Mouse (Mus musculus) lung, postnatal 0 days (tissue): ENCODE measurements at regions not wholly inside any gene's neighbourhood (a gene's known extent, or its start where the extent isn't known, plus 50 kb on each side); places are given as distances from the start of the nearest gene placed in this dataset.
A peak's percentile ranks its signal among the peaks of the same experiment; 100 is the strongest.

Source experiments
- ATAC-seq: fragments of 200-750 bp; cut with Nextera tagmentation; 2 replicates; pipeline ENCODE4 v1.8.0; 2017; ENCODE audit warnings: moderate library complexity
- DNase-seq: peaks from one replicate; pipeline ENCODE4 v3.0.0-alpha.2; 2016; ENCODE audit warnings: low spot score
- H3K27ac ChIP-seq: fragments of 300-500 bp; sonication (generic); 2 replicates; pipeline ENCODE4 v1.5.1; 2014; ENCODE audit warnings: antibody characterized with exemption, mild to moderate bottlenecking, low read length, mixed read lengths
- H3K27me3 ChIP-seq: fragments of 300-500 bp; sonication (generic); replicated peaks from 2 replicates; pipeline ENCODE4 v1.6.1; 2014; ENCODE audit warnings: low read length, mixed read lengths; ENCODE audit not compliant: insufficient read depth
- H3K36me3 ChIP-seq: fragments of 300-500 bp; sonication (generic); 2 replicates; pipeline ENCODE4 v1.6.1; 2014; ENCODE audit warnings: low read length, mixed read lengths; ENCODE audit not compliant: insufficient read depth
- H3K4me1 ChIP-seq: fragments of 300-500 bp; sonication (generic); 2 replicates; pipeline ENCODE4 v1.6.1; 2014; ENCODE audit warnings: antibody characterized with exemption, low read depth, low read length, mixed read lengths; ENCODE audit not compliant: insufficient read depth
- H3K4me2 ChIP-seq: fragments of 300-500 bp; sonication (generic); replicated peaks from 2 replicates; pipeline ENCODE4 v1.6.1; 2014; ENCODE audit warnings: low read depth, mild to moderate bottlenecking, low read length, moderate library complexity, mixed read lengths
- H3K4me3 ChIP-seq: fragments of 300-500 bp; sonication (generic); 2 replicates; pipeline ENCODE4 v1.5.1; 2014; ENCODE audit warnings: low read depth, low read length
- H3K9ac ChIP-seq: fragments of 300-500 bp; sonication (generic); replicated peaks from 2 replicates; pipeline ENCODE4 v1.6.1; 2014; ENCODE audit warnings: low read depth, mild to moderate bottlenecking
- H3K9me3 ChIP-seq: fragments of 300-500 bp; sonication (generic); 2 replicates; pipeline ENCODE4 v1.6.1; 2016; ENCODE audit warnings: low read length, mixed read lengths
- CTCF ChIP-seq: IDR thresholded peaks from 2 replicates; pipeline ENCODE4 v1.5.1; 2016; ENCODE audit warnings: antibody characterized with exemption, mild to moderate bottlenecking
- EP300 ChIP-seq: IDR thresholded peaks from 2 replicates; pipeline ENCODE4 v1.6.1; 2016; ENCODE audit warnings: antibody characterized with exemption, mild to moderate bottlenecking, control low read depth
- WGBS: fragments of 180-500 bp; shearing (Covaris S2); extraction: QIAGEN DNeasy Blood & Tissue Kit; methylation state at CpG from one replicate; pipeline ENCODE4 v1.1.7; 2014; 5-methylcytosine and 5-hydroxymethylcytosine counted together

GRCm38 (mm10) chr2:75517096-75517495 lies 142.0 kb upstream of the Hnrnpa3 start:
- 77% methylated on average over 3 of the region's 3 CpGs for WGBS
- no peak for DNase-seq

GRCm38 (mm10) chr2:75518607-75519006 lies 140.5 kb upstream of the Hnrnpa3 start:
- H3K4me3 ChIP-seq, result no peak overlapping the region
- H3K9ac ChIP-seq, result no peak overlapping the region
- 69% methylated on average over 1 of the region's 1 CpGs for WGBS
- ATAC-seq (no peak), DNase-seq (no peak)
- H3K27ac ChIP-seq, result no peak overlapping the region
- H3K36me3 ChIP-seq, result no peaks in the 10 kb centered on the region
- H3K4me2 ChIP-seq, result no peak overlapping the region
- no peaks in the 10 kb centered on the region for H3K27me3 ChIP-seq
- H3K9me3 ChIP-seq, result no peaks in the 10 kb centered on the region
- TF ChIP-seq EP300, result no peak
- TF ChIP-seq CTCF, result no peak
- H3K4me1 ChIP-seq, result no peaks in the 10 kb centered on the region

More at GRCm38 (mm10) chr2:75517096-75517495, 142.0 kb upstream of the Hnrnpa3 start:
- no peaks in the 10 kb centered on the region for H3K36me3 ChIP-seq
- H3K9me3 ChIP-seq, result no peaks in the 10 kb centered on the region
- H3K27me3 ChIP-seq, result no peaks in the 10 kb centered on the region
- ATAC-seq, result no peak
- no peaks in the 10 kb centered on the region for H3K4me1 ChIP-seq
- no peak overlapping the region for H3K4me3 ChIP-seq
- H3K27ac ChIP-seq, result no peak overlapping the region
- TF ChIP-seq EP300 (no peak), CTCF (no peak)
- no peak overlapping the region for H3K9ac ChIP-seq
- no peak overlapping the region for H3K4me2 ChIP-seq

- H3K4me1 ChIP-seq, result no peaks in the 10 kb centered on the region
- no peak overlapping the region for H3K9ac ChIP-seq
- no peaks in the 10 kb centered on the region for H3K9me3 ChIP-seq
- no peak overlapping the region for H3K4me3 ChIP-seq
- TF ChIP-seq CTCF, result no peak
- TF ChIP-seq EP300, result no peak
- no peaks in the 10 kb centered on the region for H3K36me3 ChIP-seq
- WGBS, result 53% methylated on average over 3 of the region's 3 CpGs
- ATAC-seq, result no peak
- no peak overlapping the region for H3K4me2 ChIP-seq
- H3K27me3 ChIP-seq, result no peaks in the 10 kb centered on the region
- no peak overlapping the region for H3K27ac ChIP-seq
- DNase-seq, result no peak
Measured at GRCm38 (mm10) chr2:75525562-75525961, 133.5 kb upstream of the Hnrnpa3 start.

GRCm38 (mm10) chr2:75528706-75529105 lies 130.4 kb upstream of the Hnrnpa3 start:
- TF ChIP-seq CTCF (no peak), EP300 (no peak)
- 84% methylated on average over 2 of the region's 2 CpGs for WGBS
- Histone ChIP-seq H3K9ac (no peak overlapping the region), H3K4me1 (no peaks in the 10 kb centered on the region), H3K27ac (no peak overlapping the region), H3K9me3 (no peaks in the 10 kb centered on the region), H3K36me3 (no peaks in the 10 kb centered on the region), H3K4me2 (no peak overlapping the region), H3K4me3 (no peak overlapping the region), H3K27me3 (no peaks in the 10 kb centered on the region)
- ATAC-seq (no peak), DNase-seq (no peak)

- ATAC-seq (no peak), DNase-seq (no peak)
- no peak overlapping the region for H3K4me2 ChIP-seq
- H3K27ac ChIP-seq, result no peak overlapping the region
- no peaks in the 10 kb centered on the region for H3K27me3 ChIP-seq
- no peak overlapping the region for H3K4me3 ChIP-seq
- TF ChIP-seq CTCF (no peak), EP300 (no peak)
- no peaks in the 10 kb centered on the region for H3K4me1 ChIP-seq
- no peaks in the 10 kb centered on the region for H3K36me3 ChIP-seq
- 39% methylated on average over 4 of the region's 4 CpGs for WGBS
- H3K9me3 ChIP-seq, result no peaks in the 10 kb centered on the region
- H3K9ac ChIP-seq, result no peak overlapping the region
Measured at GRCm38 (mm10) chr2:75538114-75538513, 120.9 kb upstream of the Hnrnpa3 start.

GRCm38 (mm10) chr2:75539726-75540125 lies 119.3 kb upstream of the Hnrnpa3 start:
- no peaks in the 10 kb centered on the region for H3K4me1 ChIP-seq
- no peak overlapping the region for H3K4me3 ChIP-seq
- no peak overlapping the region for H3K4me2 ChIP-seq

GRCm38 (mm10) chr2:75542331-75542730 lies 116.7 kb upstream of the Hnrnpa3 start:
- 59% methylated on average over 5 of the region's 5 CpGs for WGBS
- ATAC-seq (no peak), DNase-seq (peak; percentile 18)

More at GRCm38 (mm10) chr2:75539726-75540125, 119.3 kb upstream of the Hnrnpa3 start:
- no peaks in the 10 kb centered on the region for H3K9me3 ChIP-seq
- ATAC-seq, result no peak
- TF ChIP-seq EP300 (no peak), CTCF (no peak)
- no peaks in the 10 kb centered on the region for H3K36me3 ChIP-seq
- no peak for DNase-seq
- WGBS, result 93% methylated on average over 6 of the region's 6 CpGs
- no peak overlapping the region for H3K9ac ChIP-seq
- no peaks in the 10 kb centered on the region for H3K27me3 ChIP-seq
- no peak overlapping the region for H3K27ac ChIP-seq

More at GRCm38 (mm10) chr2:75542331-75542730, 116.7 kb upstream of the Hnrnpa3 start:
- H3K4me3 ChIP-seq, result no peak overlapping the region
- H3K4me1 ChIP-seq, result no peaks in the 10 kb centered on the region
- no peaks in the 10 kb centered on the region for H3K27me3 ChIP-seq
- no peak for TF ChIP-seq EP300
- no peak for TF ChIP-seq CTCF
- no peak overlapping the region for H3K27ac ChIP-seq
- no peaks in the 10 kb centered on the region for H3K9me3 ChIP-seq
- no peak overlapping the region for H3K9ac ChIP-seq
- no peaks in the 10 kb centered on the region for H3K36me3 ChIP-seq
- no peak overlapping the region for H3K4me2 ChIP-seq
